ENCODE assay signal across 17 mouse cellular contexts in the genomic region with DNA sequence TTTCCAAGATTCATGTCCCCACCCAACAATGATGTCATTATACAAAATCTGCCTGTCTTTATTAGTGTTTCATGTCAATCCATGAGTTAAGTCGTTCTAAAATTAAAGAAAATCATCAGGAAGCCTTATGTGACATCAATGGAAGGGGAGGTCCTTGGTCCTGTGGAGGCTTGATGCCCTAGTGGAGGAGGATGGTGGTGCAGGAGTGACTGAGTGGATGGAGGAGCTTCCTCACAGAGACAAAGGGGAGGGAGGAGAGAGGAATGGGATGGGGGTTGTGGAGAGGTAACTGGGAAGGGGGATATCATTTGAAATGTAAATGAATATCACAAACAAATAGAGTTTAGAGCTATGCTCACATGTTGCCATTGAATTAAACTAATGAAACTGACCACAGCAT.
DNase-seq lines count a peak whose midpoint lies in the region; ATAC-seq and TF ChIP-seq lines count a peak whose summit lies in the region.
"Had no signal": no experiment of that assay in that cellular context is flagged by ENCODE, and none has a peak within 500 bp of the region (broad histone marks: within the 10 kb centered on the region; RNA-seq: fewer than 3 reads in every experiment).

No protein-coding gene starts in this region.

- no peaks in the 10 kb centered on the region for H3K27me3 ChIP-seq in intestine, postnatal 0 days (replicated peaks; ENCODE audit: control insufficient read depth, insufficient read depth, low read length)
- no peaks in the 10 kb centered on the region for H3K27me3 ChIP-seq in intestine, embryonic 15.5 days (replicated peaks)
- no peaks in the 10 kb centered on the region for H3K27me3 ChIP-seq in heart, embryonic 11.5 days (ENCODE audit: control insufficient read depth, insufficient read depth, low read length)
- H3K27me3 ChIP-seq: forebrain, embryonic 13.5 days; heart, embryonic 13.5 days; megakaryocyte, embryonic 14.5 days had no signal

- H3K4me3 ChIP-seq in intestine, postnatal 0 days (ENCODE audit: low read depth, low read length) = no peak overlapping the region
- no peak overlapping the region for H3K4me3 ChIP-seq in intestine, embryonic 15.5 days (replicated peaks)
- H3K4me3 ChIP-seq in heart, embryonic 11.5 days (ENCODE audit: low read depth, low read length) = no peak overlapping the region
- H3K4me3 ChIP-seq: forebrain, embryonic 13.5 days; heart, embryonic 13.5 days; megakaryocyte, embryonic 14.5 days had no signal

- TF ChIP-seq CTCF in intestine, postnatal 0 days (IDR thresholded peaks at IDR 0.05; ENCODE audit: low read depth) = peak; percentile 32; the same call in 1 of the 2 replicates

- H3K4me2 ChIP-seq in intestine, postnatal 0 days (replicated peaks; ENCODE audit: low read depth) = no peak overlapping the region
- no peak overlapping the region for H3K4me2 ChIP-seq in intestine, embryonic 15.5 days (replicated peaks)
- no peak overlapping the region for H3K4me2 ChIP-seq in heart, embryonic 11.5 days
- H3K4me2 ChIP-seq: forebrain, embryonic 13.5 days; heart, embryonic 13.5 days had no signal

- H3K27ac ChIP-seq in intestine, postnatal 0 days (ENCODE audit: low read depth, low read length) = no peak overlapping the region
- H3K27ac ChIP-seq in intestine, embryonic 15.5 days = no peak overlapping the region
- H3K27ac ChIP-seq in heart, embryonic 11.5 days (ENCODE audit: low read depth, low read length) = no peak overlapping the region
- H3K27ac ChIP-seq: forebrain, embryonic 13.5 days; heart, embryonic 13.5 days had no signal

- WGBS in intestine, postnatal 0 days = 54% methylated on average over 1 of the region's 1 CpGs
- 47% methylated on average over 1 of the region's 1 CpGs for WGBS in intestine, embryonic 15.5 days
- WGBS in heart, embryonic 11.5 days (ENCODE audit: insufficient replicate concordance) = 38% methylated on average over 1 of the region's 1 CpGs

- no peaks in the 10 kb centered on the region for H3K4me1 ChIP-seq in intestine, postnatal 0 days (replicated peaks; ENCODE audit: control insufficient read depth, insufficient read depth, low read length)
- H3K4me1 ChIP-seq in intestine, embryonic 15.5 days (replicated peaks) = no peaks in the 10 kb centered on the region
- H3K4me1 ChIP-seq in heart, embryonic 11.5 days (ENCODE audit: control insufficient read depth, insufficient read depth, low read length) = peaks cover 4% of the 10 kb centered on the region; the same call in 1 of the 2 replicates
- H3K4me1 ChIP-seq: forebrain, embryonic 13.5 days; megakaryocyte, embryonic 14.5 days had no signal

- H3K36me3 ChIP-seq in intestine, postnatal 0 days (ENCODE audit: control insufficient read depth, insufficient read depth) = no peaks in the 10 kb centered on the region
- no peaks in the 10 kb centered on the region for H3K36me3 ChIP-seq in intestine, embryonic 15.5 days
- no peaks in the 10 kb centered on the region for H3K36me3 ChIP-seq in heart, embryonic 11.5 days (ENCODE audit: control insufficient read depth, insufficient read depth, low read length)
- H3K36me3 ChIP-seq: heart, embryonic 13.5 days had no signal

- H3K9ac ChIP-seq in intestine, postnatal 0 days (ENCODE audit: low read depth, low read length) = no peak overlapping the region
- no peak overlapping the region for H3K9ac ChIP-seq in intestine, embryonic 15.5 days
- H3K9ac ChIP-seq in heart, embryonic 11.5 days (ENCODE audit: low read depth, low read length) = no peak overlapping the region
- H3K9ac ChIP-seq: forebrain, embryonic 13.5 days; heart, embryonic 13.5 days had no signal

- no peak for ATAC-seq in intestine, postnatal 0 days
- ATAC-seq in intestine, embryonic 15.5 days = no peak
- ATAC-seq in heart, embryonic 11.5 days (replicated peaks; ENCODE audit: insufficient number of reproducible peaks, low FRiP score, low TSS enrichment) = no peak
- ATAC-seq: forebrain, embryonic 13.5 days; midbrain, embryonic 16.5 days had no signal

- no peaks in the 10 kb centered on the region for H3K9me3 ChIP-seq in intestine, postnatal 0 days (ENCODE audit: control insufficient read depth)
- no peaks in the 10 kb centered on the region for H3K9me3 ChIP-seq in intestine, embryonic 15.5 days
- H3K9me3 ChIP-seq in heart, embryonic 11.5 days (replicated peaks; ENCODE audit: control insufficient read depth, low read length) = no peaks in the 10 kb centered on the region
- H3K9me3 ChIP-seq: forebrain, embryonic 13.5 days; heart, embryonic 13.5 days; megakaryocyte, embryonic 14.5 days had no signal

- DNase-seq in testis, postnatal 10 days (ENCODE audit: low spot score) = peak; percentile 38
- DNase-seq in testis, postnatal 14 days (ENCODE audit: low spot score) = no peak
- DNase-seq in ZHBTc4 (ENCODE audit: low read depth, low spot score) = peak; percentile 53
- DNase-seq in cerebellum, adult 11-12 months = no peak
- DNase-seq: cerebellum, postnatal 14 days; kidney, adult 2 months; kidney, postnatal 25 days; liver; lung, adult 2 months; right cerebral cortex, adult 18-20 months had no signal

Comparison
In these comparisons a context has a peak if more than half of its experiments do, and no peak if none do; other contexts are left out.
1. DNase-seq: peak in testis, postnatal 10 days (single experiment) and ZHBTc4 (single experiment); none in testis, postnatal 14 days (single experiment) and cerebellum, adult 11-12 months (single experiment).